Mouse (Mus musculus) midbrain, postnatal 0 days (tissue): Measurements from ENCODE around the gene Ubash3b. TPM values are rescaled to one million over a fixed set of nuclear protein-coding genes. Genes with fewer than 3 reads are reported as not detected.

Experiments used
- ATAC-seq: fragments of 200-750 bp; cut with Nextera tagmentation; 2 replicates; pipeline ENCODE4 v1.8.0; 2017; ENCODE audit warnings: moderate number of reproducible peaks, mild to moderate bottlenecking, moderate TSS enrichment, moderate library complexity; ENCODE audit not compliant: low FRiP score
- DNase-seq: peaks from one replicate; pipeline ENCODE4 v3.0.0-alpha.2; 2015; ENCODE audit warnings: low spot score
- H3K27ac ChIP-seq: fragments of 300-500 bp; sonication (generic); 2 replicates; pipeline ENCODE4 v1.5.1; 2014; ENCODE audit warnings: low read depth, mild to moderate bottlenecking, low read length, mixed read lengths
- H3K27me3 ChIP-seq: fragments of 300-500 bp; sonication (generic); 2 replicates; pipeline ENCODE4 v1.6.1; 2014; ENCODE audit warnings: low read length, control low read depth, mixed read lengths; ENCODE audit not compliant: insufficient read depth
- H3K36me3 ChIP-seq: fragments of 300-500 bp; sonication (generic); 2 replicates; pipeline ENCODE4 v1.6.1; 2014; ENCODE audit warnings: low read length, control low read depth, mixed read lengths; ENCODE audit not compliant: insufficient read depth
- H3K4me1 ChIP-seq: fragments of 300-500 bp; sonication (generic); 2 replicates; pipeline ENCODE4 v1.6.1; 2014; ENCODE audit warnings: mild to moderate bottlenecking, control low read depth, antibody characterized with exemption, low read length, mixed read lengths; ENCODE audit not compliant: insufficient read depth
- H3K4me2 ChIP-seq: fragments of 300-500 bp; sonication (generic); 2 replicates; pipeline ENCODE4 v1.6.1; 2014; ENCODE audit warnings: low read depth, mild to moderate bottlenecking, low read length, mixed read lengths; ENCODE audit not compliant: poor library complexity, severe bottlenecking
- H3K4me3 ChIP-seq: fragments of 300-500 bp; sonication (generic); 2 replicates; pipeline ENCODE4 v1.5.1; 2014; ENCODE audit warnings: low read depth, mild to moderate bottlenecking, low read length, moderate library complexity
- H3K9ac ChIP-seq: fragments of 300-500 bp; sonication (generic); replicated peaks from 2 replicates; pipeline ENCODE4 v1.6.1; 2014; ENCODE audit warnings: mild to moderate bottlenecking, low read length, moderate library complexity, mixed read lengths; ENCODE audit not compliant: poor library complexity, severe bottlenecking
- H3K9me3 ChIP-seq: fragments of 300-500 bp; sonication (generic); 2 replicates; pipeline ENCODE4 v1.6.1; 2016; ENCODE audit warnings: low read length, control low read depth
- CTCF ChIP-seq: IDR thresholded peaks from 2 replicates; pipeline ENCODE4 v1.5.1; 2016; ENCODE audit warnings: antibody characterized with exemption, mild to moderate bottlenecking
- WGBS: fragments of 180-500 bp; shearing (Covaris S2); extraction: QIAGEN DNeasy Blood & Tissue Kit; methylation state at CpG from one replicate; pipeline ENCODE4 v1.1.7; 2014; 5-methylcytosine and 5-hydroxymethylcytosine counted together
- polyA plus RNA-seq: library from polyadenylated mRNA; unstranded; fragments of >200 nt; fragmentation: Nextera tagmentation; extraction: Ambion mirVana; gene quantifications from 2 replicates; pipeline ENCODE4 v1.2.1, GENCODE M21; 2015
- total RNA-seq: library from RNA; depleted of rRNA; stranded (reverse); fragments of >200 nt; gene quantifications from 2 replicates; pipeline ENCODE4 v1.2.3, GENCODE M21; 2014

Ubash3b gene
- total and polyA plus RNA-seq, 2 experiments from 2014 or later: 23.1 to 32.3 TPM

DNA sequence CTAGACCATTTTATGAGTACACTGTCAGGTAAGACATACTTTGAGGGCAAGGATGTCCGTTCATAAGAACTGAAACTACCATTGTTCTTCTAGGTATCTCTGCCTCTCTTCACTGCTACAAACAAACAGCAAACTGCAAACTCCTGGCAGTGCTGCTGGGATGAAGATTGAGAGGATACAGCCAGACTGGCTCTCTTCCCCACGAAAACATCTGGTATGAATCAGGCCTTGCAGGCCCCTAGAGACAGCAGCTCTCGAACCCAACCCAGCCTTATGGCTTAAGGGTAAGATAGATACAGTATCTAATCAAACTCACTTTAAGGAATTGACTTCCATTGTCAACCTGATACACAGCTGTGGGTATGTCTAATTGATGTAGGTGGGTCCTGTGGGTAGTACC, 11.7 kb upstream of the Ubash3b start:
- H3K4me1 ChIP-seq: no peaks in the 10 kb centered on the region
- H3K4me2 ChIP-seq: no peak overlapping the region
- H3K9ac ChIP-seq: no peak overlapping the region
- ATAC-seq: no peak
- DNase-seq: no peak
- 80% methylated on average over 3 of the region's 3 CpGs for WGBS
- H3K9me3 ChIP-seq: no peaks in the 10 kb centered on the region
- no peak for TF ChIP-seq CTCF
- no peak overlapping the region for H3K4me3 ChIP-seq
- H3K27ac ChIP-seq: no peak overlapping the region
- H3K27me3 ChIP-seq: no peaks in the 10 kb centered on the region
- H3K36me3 ChIP-seq: no peaks in the 10 kb centered on the region

GRCm38 (mm10) chr9:41172426-41172825, 10.9 kb upstream of the Ubash3b start:
- Histone ChIP-seq H3K9me3 (no peaks in the 10 kb centered on the region), H3K4me3 (no peak overlapping the region), H3K4me1 (no peaks in the 10 kb centered on the region), H3K27ac (no peak overlapping the region), H3K4me2 (no peak overlapping the region), H3K9ac (no peak overlapping the region), H3K27me3 (no peaks in the 10 kb centered on the region), H3K36me3 (no peaks in the 10 kb centered on the region)
- WGBS: 93% methylated on average over 8 of the region's 8 CpGs
- no peak for TF ChIP-seq CTCF
- ATAC-seq (no peak), DNase-seq (no peak)

GRCm38 (mm10) chr9:41170026-41170425, 8.5 kb upstream of the Ubash3b start:
- H3K36me3 ChIP-seq: no peaks in the 10 kb centered on the region
- H3K27me3 ChIP-seq: no peaks in the 10 kb centered on the region
- H3K4me3 ChIP-seq: no peak overlapping the region
- no peaks in the 10 kb centered on the region for H3K4me1 ChIP-seq
- no peak overlapping the region for H3K27ac ChIP-seq
- H3K9ac ChIP-seq: no peak overlapping the region
- no peaks in the 10 kb centered on the region for H3K9me3 ChIP-seq
- 78% methylated on average over 8 of the region's 8 CpGs for WGBS
- no peak overlapping the region for H3K4me2 ChIP-seq
- DNase-seq (no peak), ATAC-seq (no peak)
- TF ChIP-seq CTCF: no peak

GRCm38 (mm10) chr9:41168656-41169055, 7.2 kb upstream of the Ubash3b start:
- DNase-seq (no peak), ATAC-seq (no peak)
- Histone ChIP-seq H3K4me1 (no peaks in the 10 kb centered on the region), H3K4me2 (no peak overlapping the region), H3K27me3 (no peaks in the 10 kb centered on the region), H3K9ac (no peak overlapping the region), H3K9me3 (no peaks in the 10 kb centered on the region), H3K27ac (no peak overlapping the region), H3K36me3 (no peaks in the 10 kb centered on the region), H3K4me3 (no peak overlapping the region)
- WGBS: 77% methylated on average over 2 of the region's 2 CpGs
- no peak for TF ChIP-seq CTCF

DNA sequence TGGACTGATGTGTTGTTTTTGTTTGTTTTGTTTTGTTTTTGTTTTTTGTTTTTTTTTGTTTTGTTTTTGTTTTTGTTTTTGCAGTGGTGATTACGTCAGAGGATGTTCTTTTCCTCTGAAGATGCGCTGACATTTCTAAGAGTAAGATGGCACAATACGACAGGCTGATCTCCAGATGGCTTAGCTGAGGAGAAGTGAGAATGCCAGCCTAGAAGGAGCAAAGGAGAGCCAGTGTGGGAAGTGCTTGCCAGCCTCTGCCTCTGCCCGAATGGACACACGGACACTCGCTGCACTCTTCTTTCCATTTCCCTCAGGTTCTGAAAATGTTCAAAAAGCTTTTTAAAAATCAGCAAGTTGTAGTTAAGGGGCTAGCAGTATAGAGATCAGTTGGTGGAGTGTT, 6.7 kb upstream of the Ubash3b start:
- no peak overlapping the region for H3K27ac ChIP-seq
- WGBS: 91% methylated on average over 6 of the region's 6 CpGs
- no peak for TF ChIP-seq CTCF
- H3K27me3 ChIP-seq: no peaks in the 10 kb centered on the region
- H3K4me3 ChIP-seq: no peak overlapping the region
- ATAC-seq (no peak), DNase-seq (no peak)
- H3K36me3 ChIP-seq: no peaks in the 10 kb centered on the region
- no peaks in the 10 kb centered on the region for H3K4me1 ChIP-seq
- H3K9me3 ChIP-seq: no peaks in the 10 kb centered on the region
- no peak overlapping the region for H3K4me2 ChIP-seq
- H3K9ac ChIP-seq: no peak overlapping the region

- ATAC-seq: no peak
Measured at GRCm38 (mm10) chr9:41166886-41167285, 5.4 kb upstream of the Ubash3b start.

More at GRCm38 (mm10) chr9:41166886-41167285, 5.4 kb upstream of the Ubash3b start:
- no peak overlapping the region for H3K9ac ChIP-seq
- no peak overlapping the region for H3K4me3 ChIP-seq
- WGBS: 47% methylated on average over 10 of the region's 10 CpGs
- H3K4me1 ChIP-seq: no peaks in the 10 kb centered on the region
- no peaks in the 10 kb centered on the region for H3K36me3 ChIP-seq
- TF ChIP-seq CTCF: no peak
- H3K4me2 ChIP-seq: no peak overlapping the region
- no peak overlapping the region for H3K27ac ChIP-seq
- no peaks in the 10 kb centered on the region for H3K27me3 ChIP-seq
- no peak for DNase-seq
- H3K9me3 ChIP-seq: no peaks in the 10 kb centered on the region
